21 mouse cellular contexts compared by ENCODE assay signal in genomic region chr17:88201249-88201970, GRCm38 (mm10).
DNase-seq lines count a peak whose midpoint lies in the region; ATAC-seq and TF ChIP-seq lines count a peak whose summit lies in the region.
"Had no signal": no experiment of that assay in that cellular context is flagged by ENCODE, and none has a peak within 500 bp of the region (broad histone marks: within the 10 kb centered on the region; RNA-seq: fewer than 3 reads in every experiment).

No protein-coding gene starts in this region.

- no peaks in the 10 kb centered on the region for H3K9me3 ChIP-seq in embryonic facial prominence, embryonic 14.5 days (ENCODE audit: control insufficient read depth, low read length)
- H3K9me3 ChIP-seq in embryonic facial prominence, embryonic 10.5 days, result no peaks in the 10 kb centered on the region
- H3K9me3 ChIP-seq: embryonic facial prominence, embryonic 13.5 days; forebrain, embryonic 15.5 days; hindbrain, embryonic 15.5 days; midbrain, embryonic 13.5 days had no signal

- H3K4me2 ChIP-seq in embryonic facial prominence, embryonic 14.5 days (ENCODE audit: low read depth, low read length), result no peak overlapping the region
- H3K4me2 ChIP-seq: embryonic facial prominence, embryonic 13.5 days; forebrain, embryonic 15.5 days; hindbrain, embryonic 15.5 days; midbrain, embryonic 13.5 days had no signal

- peak overlapping the region; percentile 61; the same call in 1 of the 2 replicates for H3K27ac ChIP-seq in embryonic facial prominence, embryonic 14.5 days (replicated peaks; ENCODE audit: low read depth, low read length)
- H3K27ac ChIP-seq in embryonic facial prominence, embryonic 10.5 days (replicated peaks), result no peak overlapping the region
- H3K27ac ChIP-seq in testis, adult 2 months (ENCODE audit: control insufficient read depth, insufficient read depth, low read depth, low read length), result no peak overlapping the region
- H3K27ac ChIP-seq: embryonic facial prominence, embryonic 13.5 days; forebrain, embryonic 15.5 days; hindbrain, embryonic 15.5 days; midbrain, embryonic 13.5 days had no signal

- H3K4me3 ChIP-seq in embryonic facial prominence, embryonic 14.5 days (ENCODE audit: low read depth, low read length), result no peak overlapping the region
- no peak overlapping the region for H3K4me3 ChIP-seq in embryonic facial prominence, embryonic 10.5 days
- peak overlapping the region; percentile 67 for H3K4me3 ChIP-seq in testis, adult 2 months (ENCODE audit: control insufficient read depth, low read depth, low read length)
- H3K4me3 ChIP-seq: embryonic facial prominence, embryonic 13.5 days; forebrain, embryonic 15.5 days; hindbrain, embryonic 15.5 days; megakaryocyte, embryonic 14.5 days; midbrain, embryonic 13.5 days had no signal

- no peaks in the 10 kb centered on the region for H3K36me3 ChIP-seq in embryonic facial prominence, embryonic 14.5 days (ENCODE audit: control insufficient read depth, insufficient read depth, low read length)
- H3K36me3 ChIP-seq in embryonic facial prominence, embryonic 10.5 days (replicated peaks), result no peaks in the 10 kb centered on the region
- H3K36me3 ChIP-seq in testis, adult 2 months (ENCODE audit: control insufficient read depth, insufficient read depth, low read length), result no peaks in the 10 kb centered on the region
- H3K36me3 ChIP-seq: embryonic facial prominence, embryonic 13.5 days; forebrain, embryonic 15.5 days; hindbrain, embryonic 15.5 days; midbrain, embryonic 13.5 days had no signal

- TF ChIP-seq CTCF in testis, adult 2 months (IDR thresholded peaks at IDR 0.05; ENCODE audit: control insufficient read depth, insufficient read depth, insufficient replicate concordance, low read depth, low read length), result no peak

- DNase-seq in embryonic facial prominence, embryonic 14.5 days (ENCODE audit: low spot score), result peak; percentile 73
- no peak for DNase-seq in embryonic facial prominence, embryonic 10.5 days (ENCODE audit: low spot score)
- peak; percentile 9 to 14 for DNase-seq in heart, adult 9 months (ENCODE audit: low spot score in 2 of 2)
- no peak for DNase-seq in heart, postnatal 4 days
- DNase-seq in testis, postnatal 10 days (ENCODE audit: low spot score), result no peak
- DNase-seq in right cerebral cortex, postnatal 36 days (ENCODE audit: low spot score in 2 of 2), result no peak
- DNase-seq: adrenal gland, postnatal 10 days; cerebellum, adult 2 months; cerebellum, postnatal 25 days; heart, postnatal 36 days; kidney, adult 18-20 months; kidney, postnatal 4 days; spleen, adult 18-20 months; thymus, postnatal 14 days had no signal

- 0 out of 2 replicates have a peak, but pooled peaks have one; percentile 12 for TF ChIP-seq POLR2A in testis, adult 2 months (IDR thresholded peaks at IDR 0.05; ENCODE audit: control insufficient read depth, low read depth, low read length)

- peak; percentile 15; the same call in 1 of the 2 replicates for ATAC-seq in embryonic facial prominence, embryonic 14.5 days (ENCODE audit: low read depth)
- ATAC-seq: activated CD4-positive, CD25-positive, alpha-beta regulatory T cell, adult 4 months; forebrain, embryonic 15.5 days; midbrain, embryonic 13.5 days had no signal

- H3K4me1 ChIP-seq in embryonic facial prominence, embryonic 14.5 days (ENCODE audit: control insufficient read depth, insufficient read depth, low read length), result no peaks in the 10 kb centered on the region
- no peaks in the 10 kb centered on the region for H3K4me1 ChIP-seq in embryonic facial prominence, embryonic 10.5 days
- no peaks in the 10 kb centered on the region for H3K4me1 ChIP-seq in testis, adult 2 months (ENCODE audit: control insufficient read depth, insufficient read depth, low read length)
- H3K4me1 ChIP-seq: embryonic facial prominence, embryonic 13.5 days; forebrain, embryonic 15.5 days; hindbrain, embryonic 15.5 days; megakaryocyte, embryonic 14.5 days; midbrain, embryonic 13.5 days had no signal

- WGBS in embryonic facial prominence, embryonic 14.5 days, result 74% methylated on average over 12 of the region's 12 CpGs
- 81% methylated on average over 12 of the region's 12 CpGs for WGBS in embryonic facial prominence, embryonic 10.5 days

- H3K9ac ChIP-seq in embryonic facial prominence, embryonic 14.5 days (ENCODE audit: low read depth, low read length), result no peak overlapping the region
- H3K9ac ChIP-seq: embryonic facial prominence, embryonic 13.5 days; forebrain, embryonic 15.5 days; hindbrain, embryonic 15.5 days; midbrain, embryonic 13.5 days had no signal

- H3K27me3 ChIP-seq in embryonic facial prominence, embryonic 14.5 days (replicated peaks; ENCODE audit: control insufficient read depth, insufficient read depth, low read length), result no peaks in the 10 kb centered on the region
- H3K27me3 ChIP-seq in embryonic facial prominence, embryonic 10.5 days (replicated peaks; ENCODE audit: low read depth, poor library complexity, severe bottlenecking), result no peaks in the 10 kb centered on the region
- H3K27me3 ChIP-seq in testis, adult 2 months (ENCODE audit: control insufficient read depth, insufficient read depth, low read length), result no peaks in the 10 kb centered on the region
- H3K27me3 ChIP-seq: embryonic facial prominence, embryonic 13.5 days; forebrain, embryonic 15.5 days; hindbrain, embryonic 15.5 days; megakaryocyte, embryonic 14.5 days; midbrain, embryonic 13.5 days had no signal

Comparison
In these comparisons a context has a peak if more than half of its experiments do, and no peak if none do; other contexts are left out.
1. DNase-seq: peak in embryonic facial prominence, embryonic 14.5 days (single experiment) and heart, adult 9 months (2 of 2); none in embryonic facial prominence, embryonic 10.5 days (single experiment), heart, postnatal 4 days (single experiment), testis, postnatal 10 days (single experiment) and right cerebral cortex, postnatal 36 days (0 of 2).